In genomic region chr3:83769036-83769410, GRCm38 (mm10) we compare ENCODE assay signal across 8 mouse cellular contexts. TPM values are rescaled to one million over a fixed set of nuclear protein-coding genes. Genes with fewer than 3 reads are reported as not detected.
DNase-seq lines count a peak whose midpoint lies in the region; ATAC-seq and TF ChIP-seq lines count a peak whose summit lies in the region.

No protein-coding gene starts in this region.

- H3K27ac ChIP-seq in kidney, embryonic 14.5 days (ENCODE audit: low read depth, low read length): no peak overlapping the region
- peak overlapping the region; percentile 32; the same call in 1 of the 2 replicates for H3K27ac ChIP-seq in embryonic facial prominence, embryonic 12.5 days
- H3K27ac ChIP-seq in hindbrain, postnatal 0 days: no peak overlapping the region
- H3K27ac ChIP-seq in neural tube, embryonic 11.5 days (ENCODE audit: low read depth, low read length): no peak overlapping the region

- no peaks in the 10 kb centered on the region for H3K27me3 ChIP-seq in kidney, embryonic 14.5 days (ENCODE audit: control insufficient read depth, insufficient read depth, low read length)
- no peaks in the 10 kb centered on the region for H3K27me3 ChIP-seq in embryonic facial prominence, embryonic 12.5 days
- H3K27me3 ChIP-seq in hindbrain, postnatal 0 days (ENCODE audit: insufficient read depth, low read length): no peaks in the 10 kb centered on the region
- no peaks in the 10 kb centered on the region for H3K27me3 ChIP-seq in neural tube, embryonic 11.5 days (ENCODE audit: control insufficient read depth, insufficient read depth, low read length)

- 18% methylated on average over 10 of the region's 10 CpGs for WGBS in kidney, embryonic 14.5 days
- 26% methylated on average over 10 of the region's 10 CpGs for WGBS in embryonic facial prominence, embryonic 12.5 days
- 7% methylated on average over 10 of the region's 10 CpGs for WGBS in hindbrain, postnatal 0 days
- WGBS in neural tube, embryonic 11.5 days: 8% methylated on average over 10 of the region's 10 CpGs

- H3K36me3 ChIP-seq in kidney, embryonic 14.5 days (ENCODE audit: control insufficient read depth, insufficient read depth, low read length): peaks cover 32% of the 10 kb centered on the region
- peaks cover 34% of the 10 kb centered on the region for H3K36me3 ChIP-seq in embryonic facial prominence, embryonic 12.5 days
- H3K36me3 ChIP-seq in hindbrain, postnatal 0 days (ENCODE audit: insufficient read depth, low read length): no peaks in the 10 kb centered on the region
- H3K36me3 ChIP-seq in neural tube, embryonic 11.5 days (ENCODE audit: control insufficient read depth, insufficient read depth, low read length): 0 out of 2 replicates have a peak, but pooled peaks cover 2% of the 10 kb centered on the region

- no peaks in the 10 kb centered on the region for H3K9me3 ChIP-seq in kidney, embryonic 14.5 days (ENCODE audit: control insufficient read depth, low read length)
- no peaks in the 10 kb centered on the region for H3K9me3 ChIP-seq in embryonic facial prominence, embryonic 12.5 days
- no peaks in the 10 kb centered on the region for H3K9me3 ChIP-seq in hindbrain, postnatal 0 days (ENCODE audit: low read length)
- no peaks in the 10 kb centered on the region for H3K9me3 ChIP-seq in neural tube, embryonic 11.5 days (ENCODE audit: control insufficient read depth, low read length)

- peak; percentile 56 for TF ChIP-seq CTCF in hindbrain, postnatal 0 days (IDR thresholded peaks at IDR 0.05; ENCODE audit: low read depth)

- peak overlapping the region; percentile 91 for H3K4me2 ChIP-seq in kidney, embryonic 14.5 days (replicated peaks; ENCODE audit: low read depth, low read length)
- peak overlapping the region; percentile 68 for H3K4me2 ChIP-seq in embryonic facial prominence, embryonic 12.5 days (replicated peaks)
- H3K4me2 ChIP-seq in hindbrain, postnatal 0 days (ENCODE audit: low read depth, low read length): peak overlapping the region; percentile 41
- H3K4me2 ChIP-seq in neural tube, embryonic 11.5 days (ENCODE audit: low read depth): peak overlapping the region; percentile 92

- DNase-seq in kidney, postnatal 25 days: no peak
- DNase-seq in hindbrain, postnatal 0 days (ENCODE audit: low spot score): peak; percentile 68
- peak; percentile 47 for DNase-seq in neural tube, embryonic 11.5 days (ENCODE audit: low spot score)
- no peak for DNase-seq in thymus, postnatal 36 days
- DNase-seq in cerebellum, adult 9-11 months: no peak
- no peak for DNase-seq in adrenal gland, adult 2 months

- 0 out of 2 replicates have a peak overlapping the region, but pooled peaks have one; percentile 28 for H3K9ac ChIP-seq in kidney, embryonic 14.5 days (ENCODE audit: low read depth, low read length)
- H3K9ac ChIP-seq in embryonic facial prominence, embryonic 12.5 days: peak overlapping the region; percentile 51
- no peak overlapping the region for H3K9ac ChIP-seq in hindbrain, postnatal 0 days (replicated peaks; ENCODE audit: low read length)
- peak overlapping the region; percentile 42 for H3K9ac ChIP-seq in neural tube, embryonic 11.5 days (ENCODE audit: low read length)

- ATAC-seq in kidney, embryonic 14.5 days (ENCODE audit: low FRiP score, low TSS enrichment): no peak
- ATAC-seq in embryonic facial prominence, embryonic 12.5 days (ENCODE audit: insufficient number of reproducible peaks, insufficient read depth, low FRiP score, low TSS enrichment): no peak
- ATAC-seq in hindbrain, postnatal 0 days: no peak
- ATAC-seq in neural tube, embryonic 11.5 days (ENCODE audit: insufficient read depth, low FRiP score, low TSS enrichment): no peak

- H3K4me1 ChIP-seq in kidney, embryonic 14.5 days (ENCODE audit: control insufficient read depth, insufficient read depth, low read length): peaks cover 23% of the 10 kb centered on the region
- peaks cover 36% of the 10 kb centered on the region for H3K4me1 ChIP-seq in embryonic facial prominence, embryonic 12.5 days
- H3K4me1 ChIP-seq in hindbrain, postnatal 0 days (ENCODE audit: insufficient read depth, low read length): 0 out of 2 replicates have a peak, but pooled peaks cover 5% of the 10 kb centered on the region
- peaks cover 17% of the 10 kb centered on the region for H3K4me1 ChIP-seq in neural tube, embryonic 11.5 days (ENCODE audit: control insufficient read depth, insufficient read depth, low read length)

- H3K4me3 ChIP-seq in kidney, embryonic 14.5 days (ENCODE audit: low read length): peak overlapping the region; percentile 66
- peak overlapping the region; percentile 72 for H3K4me3 ChIP-seq in embryonic facial prominence, embryonic 12.5 days
- H3K4me3 ChIP-seq in hindbrain, postnatal 0 days (ENCODE audit: low read length): no peak overlapping the region
- peak overlapping the region; percentile 62 for H3K4me3 ChIP-seq in neural tube, embryonic 11.5 days (ENCODE audit: low read depth, low read length)

RNA-seq across cellular contexts. Expression of gene Sfrp2, which starts 2.9 kb away (rescaled TPM):
- 154 and 173 TPM in 2 replicates for polyA plus RNA-seq in kidney, embryonic 14.5 days (2014; fragmentation: Nextera tagmentation; extraction: Ambion mirVana)
- 523 and 527 TPM in 2 replicates for polyA plus RNA-seq in embryonic facial prominence, embryonic 12.5 days (2016; fragmentation: Nextera tagmentation; extraction: Ambion mirVana)
- 44.5 and 76.9 TPM in 2 replicates for total RNA-seq in hindbrain, postnatal 0 days (2014; rRNA removed)
- polyA plus RNA-seq in hindbrain, postnatal 0 days (2015; fragmentation: Nextera tagmentation; extraction: Ambion mirVana): 38.0 and 38.4 TPM in 2 replicates
- polyA plus RNA-seq in neural tube, embryonic 11.5 days (2014; fragmentation: Nextera tagmentation; extraction: Ambion mirVana): 105 and 114 TPM in 2 replicates
- total RNA-seq in adrenal gland, adult 2 months (2021): 1 to 10 TPM; 4.4 to 5.7 TPM
- polyA plus RNA-seq in adrenal gland, adult 2 months (2012; rRNA removed): 6.1 and 8.5 TPM in 2 replicates

Comparison
In these comparisons a context has a peak if more than half of its experiments do, and no peak if none do; other contexts are left out.
1. H3K4me2 ChIP-seq: peak in every context shown above with its lines; median percentile 92 in neural tube, embryonic 11.5 days; 91 in kidney, embryonic 14.5 days; 68 in embryonic facial prominence, embryonic 12.5 days; 41 in hindbrain, postnatal 0 days.
2. DNase-seq: peak in hindbrain, postnatal 0 days (single experiment) and neural tube, embryonic 11.5 days (single experiment); none in kidney, postnatal 25 days (0 of 2), thymus, postnatal 36 days (0 of 2), cerebellum, adult 9-11 months (single experiment) and adrenal gland, adult 2 months (single experiment).